Mouse (Mus musculus): ENCODE results near the gene Ms4a15. TPM values are rescaled to one million over a fixed set of nuclear protein-coding genes. Genes with fewer than 3 reads are reported as not detected.

The Ms4a15 gene
- polyA plus RNA-seq, 1 experiment = not detected

GRCm38 (mm10) chr19:10937110-10937563 is 55.9 kb downstream of the Ms4a15 start, which contains the start of gene Ptgdr2:
Gene Ptgdr2 (plus strand): TSS chr19:10937160.
- H3K9me3 ChIP-seq (replicated peaks; ENCODE audit: control insufficient read depth, insufficient read depth, low read length, poor library complexity, severe bottlenecking) = no peaks in the 10 kb centered on the region
- TF ChIP-seq POLR2A (IDR thresholded peaks at IDR 0.05; ENCODE audit: insufficient read depth, low read length) = no peak
- no peak for TF ChIP-seq EP300 (IDR thresholded peaks at IDR 0.05; ENCODE audit: insufficient read depth, low read depth, low read length)
- no peak for TF ChIP-seq CTCF (IDR thresholded peaks at IDR 0.05; ENCODE audit: low read depth, low read length)
- H3K36me3 ChIP-seq (ENCODE audit: control insufficient read depth, insufficient read depth, low read length, poor library complexity, severe bottlenecking) = no peaks in the 10 kb centered on the region; the same call in 1 of the 2 replicates
- no peaks in the 10 kb centered on the region for H3K4me1 ChIP-seq (ENCODE audit: control insufficient read depth, insufficient read depth, low read length)
- no peak within 1 kb of the TSS for H3K4me3 ChIP-seq (ENCODE audit: low read depth, low read length)
- H3K27me3 ChIP-seq (ENCODE audit: control insufficient read depth, insufficient read depth, low read length, poor library complexity, severe bottlenecking) = no peaks in the 10 kb centered on the region
- H3K27ac ChIP-seq (ENCODE audit: insufficient read depth, low read length) = no peak within 1 kb of the TSS
- no peak within 1 kb of the TSS for H3K9ac ChIP-seq (ENCODE audit: low read depth, poor library complexity, severe bottlenecking)

- no peaks in the 10 kb centered on the region for H3K9me3 ChIP-seq (replicated peaks; ENCODE audit: control insufficient read depth, insufficient read depth, low read length, poor library complexity, severe bottlenecking)
- H3K27me3 ChIP-seq (ENCODE audit: control insufficient read depth, insufficient read depth, low read length, poor library complexity, severe bottlenecking) = no peaks in the 10 kb centered on the region
- no peaks in the 10 kb centered on the region for H3K4me1 ChIP-seq (ENCODE audit: control insufficient read depth, insufficient read depth, low read length)
- no peak for TF ChIP-seq POLR2A (IDR thresholded peaks at IDR 0.05; ENCODE audit: insufficient read depth, low read length)
- TF ChIP-seq CTCF (IDR thresholded peaks at IDR 0.05; ENCODE audit: low read depth, low read length) = peak; percentile 10
- H3K4me3 ChIP-seq (ENCODE audit: low read depth, low read length) = no peak overlapping the region
- no peak overlapping the region for H3K27ac ChIP-seq (ENCODE audit: insufficient read depth, low read length)
- no peaks in the 10 kb centered on the region for H3K36me3 ChIP-seq (ENCODE audit: control insufficient read depth, insufficient read depth, low read length, poor library complexity, severe bottlenecking)
- H3K9ac ChIP-seq (ENCODE audit: low read depth, poor library complexity, severe bottlenecking) = no peak overlapping the region
Measured at GRCm38 (mm10) chr19:10936077-10936476, 57.0 kb downstream of the Ms4a15 start.

- TF ChIP-seq POLR2A (IDR thresholded peaks at IDR 0.05; ENCODE audit: insufficient read depth, low read length) = no peak
- no peak for TF ChIP-seq EP300 (IDR thresholded peaks at IDR 0.05; ENCODE audit: insufficient read depth, low read depth, low read length)
- no peak for TF ChIP-seq CTCF (IDR thresholded peaks at IDR 0.05; ENCODE audit: low read depth, low read length)
- H3K27ac ChIP-seq (ENCODE audit: insufficient read depth, low read length) = no peak overlapping the region
- no peaks in the 10 kb centered on the region for H3K36me3 ChIP-seq (ENCODE audit: control insufficient read depth, insufficient read depth, low read length, poor library complexity, severe bottlenecking)
- no peak overlapping the region for H3K4me3 ChIP-seq (ENCODE audit: low read depth, low read length)
- H3K4me1 ChIP-seq (ENCODE audit: control insufficient read depth, insufficient read depth, low read length) = no peaks in the 10 kb centered on the region
- no peak overlapping the region for H3K9ac ChIP-seq (ENCODE audit: low read depth, poor library complexity, severe bottlenecking)
- H3K27me3 ChIP-seq (ENCODE audit: control insufficient read depth, insufficient read depth, low read length, poor library complexity, severe bottlenecking) = no peaks in the 10 kb centered on the region
- H3K9me3 ChIP-seq (replicated peaks; ENCODE audit: control insufficient read depth, insufficient read depth, low read length, poor library complexity, severe bottlenecking) = no peaks in the 10 kb centered on the region
Measured at GRCm38 (mm10) chr19:10935029-10935428, 58.0 kb downstream of the Ms4a15 start.

DNA sequence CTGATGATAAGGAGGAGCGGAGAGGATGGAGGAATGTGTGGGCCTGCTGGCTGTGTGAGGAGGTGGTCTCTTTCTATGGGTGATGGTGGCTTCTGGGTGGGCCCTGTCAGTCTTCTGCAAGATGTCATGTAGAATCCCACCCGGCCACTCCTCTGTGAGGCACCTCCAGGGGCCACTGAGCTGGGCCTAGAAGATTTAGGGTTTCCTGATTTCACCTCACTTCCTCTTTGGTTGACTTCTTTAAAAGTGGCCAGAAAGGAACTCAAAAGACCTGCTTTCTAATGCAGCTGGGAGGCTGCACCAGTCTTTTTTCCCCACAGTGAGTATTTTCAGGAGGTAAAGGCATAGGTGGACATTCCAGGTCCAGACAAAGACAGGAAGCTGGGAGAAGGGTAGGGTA is 62.4 kb downstream of the Ms4a15 start:
- no peaks in the 10 kb centered on the region for H3K4me1 ChIP-seq (ENCODE audit: control insufficient read depth, insufficient read depth, low read length)
- no peaks in the 10 kb centered on the region for H3K36me3 ChIP-seq (ENCODE audit: control insufficient read depth, insufficient read depth, low read length, poor library complexity, severe bottlenecking)
- no peaks in the 10 kb centered on the region for H3K9me3 ChIP-seq (replicated peaks; ENCODE audit: control insufficient read depth, insufficient read depth, low read length, poor library complexity, severe bottlenecking)

More for the DNA sequence above, 62.4 kb downstream of the Ms4a15 start:
- Histone ChIP-seq H3K27ac (ENCODE audit: insufficient read depth, low read length) (no peak overlapping the region), H3K9ac (ENCODE audit: low read depth, poor library complexity, severe bottlenecking) (no peak overlapping the region), H3K4me3 (ENCODE audit: low read depth, low read length) (no peak overlapping the region), H3K27me3 (ENCODE audit: control insufficient read depth, insufficient read depth, low read length, poor library complexity, severe bottlenecking) (no peaks in the 10 kb centered on the region)
- TF ChIP-seq POLR2A (IDR thresholded peaks at IDR 0.05; ENCODE audit: insufficient read depth, low read length) = no peak
- TF ChIP-seq EP300 (IDR thresholded peaks at IDR 0.05; ENCODE audit: insufficient read depth, low read depth, low read length) = no peak
- TF ChIP-seq CTCF (IDR thresholded peaks at IDR 0.05; ENCODE audit: low read depth, low read length) = no peak

Other genes starting within 250 kb of the Ms4a15 start
- gene Cd6, start 163.2 kb downstream of the Ms4a15 start, polyA plus RNA-seq (2011; ENCODE audit: insufficient read depth, insufficient read length, low read depth, missing spikeins) = not detected in 2 replicates
- not detected in 2 replicates for gene Slc15a3, start 153.5 kb downstream of the Ms4a15 start, polyA plus RNA-seq (2011; ENCODE audit: insufficient read depth, insufficient read length, low read depth, missing spikeins)
- 16.5 and 17.2 TPM in 2 replicates for gene Tmem132a, start 123.3 kb downstream of the Ms4a15 start, polyA plus RNA-seq (2011; ENCODE audit: insufficient read depth, insufficient read length, low read depth, missing spikeins)
- 16.3 and 20.1 TPM in 2 replicates for gene Tmem109, start 111.2 kb downstream of the Ms4a15 start, polyA plus RNA-seq (2011; ENCODE audit: insufficient read depth, insufficient read length, low read depth, missing spikeins)
- gene Prpf19, start 98.0 kb downstream of the Ms4a15 start, polyA plus RNA-seq (2011; ENCODE audit: insufficient read depth, insufficient read length, low read depth, missing spikeins) = 131 and 148 TPM in 2 replicates
- not detected in 2 replicates for gene Zp1, start 72.6 kb downstream of the Ms4a15 start, polyA plus RNA-seq (2011; ENCODE audit: insufficient read depth, insufficient read length, low read depth, missing spikeins)
- not detected in 2 replicates for gene Ptgdr2, start 56.1 kb downstream of the Ms4a15 start, polyA plus RNA-seq (2011; ENCODE audit: insufficient read depth, insufficient read length, low read depth, missing spikeins)
- gene Ccdc86, start 44.0 kb downstream of the Ms4a15 start, polyA plus RNA-seq (2011; ENCODE audit: insufficient read depth, insufficient read length, low read depth, missing spikeins) = 16.9 and 17.8 TPM in 2 replicates
- gene Ms4a10, start 18.6 kb downstream of the Ms4a15 start, polyA plus RNA-seq (2011; ENCODE audit: insufficient read depth, insufficient read length, low read depth, missing spikeins) = not detected in 2 replicates
- not detected in 2 replicates for gene Ms4a18, start 24.8 kb upstream of the Ms4a15 start, polyA plus RNA-seq (2011; ENCODE audit: insufficient read depth, insufficient read length, low read depth, missing spikeins)
- gene Ms4a8a, start 87.9 kb upstream of the Ms4a15 start, polyA plus RNA-seq (2011; ENCODE audit: insufficient read depth, insufficient read length, low read depth, missing spikeins) = not detected in 2 replicates
- gene 1700017D01Rik, start 137.6 kb upstream of the Ms4a15 start, polyA plus RNA-seq (2011; ENCODE audit: insufficient read depth, insufficient read length, low read depth, missing spikeins) = not detected in 2 replicates
- gene 1700025F22Rik, start 172.1 kb upstream of the Ms4a15 start, polyA plus RNA-seq (2011; ENCODE audit: insufficient read depth, insufficient read length, low read depth, missing spikeins) = not detected in 2 replicates
- gene Ms4a13, start 203.5 kb upstream of the Ms4a15 start, polyA plus RNA-seq (2011; ENCODE audit: insufficient read depth, insufficient read length, low read depth, missing spikeins) = not detected in 2 replicates
- gene Ms4a12, start 239.2 kb upstream of the Ms4a15 start, polyA plus RNA-seq (2011; ENCODE audit: insufficient read depth, insufficient read length, low read depth, missing spikeins) = not detected in 2 replicates

Data from ES-Bruce4 (cell line).